Mouse (Mus musculus): ENCODE measurements around the gene Mpp5.

DNA sequence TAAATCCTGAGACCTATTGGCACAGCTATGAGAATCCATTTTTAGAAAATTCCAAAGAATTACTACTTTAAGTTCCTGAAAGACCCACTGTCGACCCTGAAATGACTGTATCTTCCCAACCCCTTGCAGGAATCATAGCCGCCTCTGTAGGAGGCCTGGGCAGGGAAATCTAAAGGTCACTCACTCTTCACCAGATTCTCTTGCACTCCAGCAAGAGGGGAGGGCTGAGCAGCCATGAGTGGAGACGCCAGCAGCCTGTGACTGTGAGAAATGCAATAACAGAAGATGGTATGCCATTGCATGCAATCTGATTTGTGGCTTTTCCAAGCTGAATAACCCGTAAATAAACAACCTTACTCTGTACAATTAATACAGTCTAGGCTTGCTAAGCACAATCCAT, 21.0 kb upstream of the Mpp5 start:
- TF ChIP-seq CTCF (IDR thresholded peaks at IDR 0.05; ENCODE audit: low read depth) (no peak), EP300 (optimal IDR thresholded peaks at IDR 0.05) (no peak)

Measured in stomach, postnatal 0 days (tissue).